17 mouse cellular contexts compared by ENCODE assay signal in the genomic region with DNA sequence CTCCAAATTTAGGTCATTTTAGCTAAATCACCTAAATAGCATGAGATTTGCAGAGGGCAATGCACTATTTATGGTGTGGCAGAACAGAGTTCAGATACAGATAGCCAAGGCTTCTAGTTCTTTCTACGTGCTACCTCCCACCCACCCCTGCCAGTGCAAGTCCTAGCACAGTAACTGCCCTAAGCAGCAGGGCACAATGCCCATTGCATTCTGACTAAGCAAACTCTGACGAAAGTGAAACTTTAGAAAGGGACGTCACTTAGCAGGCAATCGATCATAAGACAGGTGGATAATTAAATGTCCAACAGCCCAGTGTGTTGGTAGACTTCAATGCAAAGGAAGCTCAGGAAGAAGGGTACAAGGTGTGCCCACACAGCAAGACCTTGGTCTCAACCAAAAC.
"Had no signal": no experiment of that assay in that cellular context is flagged by ENCODE, and none has a peak within 500 bp of the region (broad histone marks: within the 10 kb centered on the region; RNA-seq: fewer than 3 reads in every experiment).

No protein-coding gene starts in this region.

- H3K4me2 ChIP-seq: limb, embryonic 15.5 days; liver, embryonic 13.5 days; midbrain, embryonic 12.5 days; neural tube, embryonic 13.5 days; stomach, embryonic 15.5 days had no signal

- H3K9ac ChIP-seq: limb, embryonic 15.5 days; liver, embryonic 13.5 days; midbrain, embryonic 12.5 days; neural tube, embryonic 13.5 days; stomach, embryonic 15.5 days had no signal

- H3K27ac ChIP-seq: left cerebral cortex, adult 2 months; limb, embryonic 15.5 days; liver, embryonic 13.5 days; midbrain, embryonic 12.5 days; neural tube, embryonic 13.5 days; stomach, embryonic 15.5 days had no signal

- DNase-seq: kidney, adult 18-20 months; kidney, postnatal 10 days; kidney, postnatal 4 days; liver, embryonic 13.5 days; lung, adult 18-20 months; lung, postnatal 10 days; lung, postnatal 4 days; retina, postnatal 1 day; right cerebral cortex, postnatal 4 days; thymus, adult 2 months; thymus, postnatal 25 days had no signal

- H3K4me3 ChIP-seq: left cerebral cortex, adult 2 months; limb, embryonic 15.5 days; liver, embryonic 13.5 days; megakaryocyte, embryonic 14.5 days; midbrain, embryonic 12.5 days; neural tube, embryonic 13.5 days; stomach, embryonic 15.5 days had no signal

- H3K36me3 ChIP-seq: limb, embryonic 15.5 days; liver, embryonic 13.5 days; midbrain, embryonic 12.5 days; neural tube, embryonic 13.5 days; stomach, embryonic 15.5 days had no signal

- H3K4me1 ChIP-seq: megakaryocyte, embryonic 14.5 days had no signal

- H3K9me3 ChIP-seq: limb, embryonic 15.5 days; liver, embryonic 13.5 days; midbrain, embryonic 12.5 days; neural tube, embryonic 13.5 days; stomach, embryonic 15.5 days had no signal

- H3K27me3 ChIP-seq: limb, embryonic 15.5 days; liver, embryonic 13.5 days; megakaryocyte, embryonic 14.5 days; midbrain, embryonic 12.5 days; neural tube, embryonic 13.5 days; stomach, embryonic 15.5 days had no signal
